Mouse (Mus musculus) liver, embryonic 14.5 days (tissue): ENCODE data around the gene Mark1. TPM values are rescaled to one million over a fixed set of nuclear protein-coding genes. Genes with fewer than 3 reads are reported as not detected.

ENCODE experiments used
- ATAC-seq: fragments of 200-750 bp; cut with Nextera tagmentation; 2 replicates; pipeline ENCODE4 v1.8.0; 2017; ENCODE audit warnings: moderate number of reproducible peaks, mild to moderate bottlenecking, moderate library complexity; ENCODE audit not compliant: insufficient read depth
- DNase-seq, 3 experiments: peaks; one replicate each; pipeline ENCODE4 v3.0.0-alpha.2; 2012 to 2013; ENCODE audit warnings: low read depth in 3 of 3, low spot score in 3 of 3
- H3K27ac ChIP-seq: fragments of 300-500 bp; sonication (generic); 2 replicates; pipeline ENCODE4 v1.5.1; 2014; ENCODE audit warnings: moderate library complexity, mild to moderate bottlenecking, control low read depth, inconsistent platforms
- H3K27me3 ChIP-seq: fragments of 300-500 bp; sonication (generic); 2 replicates; pipeline ENCODE4 v1.6.1; 2014; ENCODE audit warnings: mild to moderate bottlenecking, low read length, moderate library complexity; ENCODE audit not compliant: control insufficient read depth, insufficient read depth
- H3K36me3 ChIP-seq: fragments of 300-500 bp; sonication (generic); replicated peaks from 2 replicates; pipeline ENCODE4 v1.6.1; 2014; ENCODE audit warnings: low read depth; ENCODE audit not compliant: control insufficient read depth, insufficient read depth
- H3K4me1 ChIP-seq, 2 experiments: fragments of 200-500 bp in 1 of 2; fragments of 300-500 bp in 1 of 2; sonication (generic) in 1 of 2; replicated peaks; 2 replicates each; pipeline ENCODE4 v1.6.1; 2012 to 2014; ENCODE audit warnings: antibody characterized with exemption in 1 of 2, inconsistent platforms in 1 of 2, low read length in 1 of 2; ENCODE audit not compliant: control insufficient read depth in 2 of 2, insufficient read depth in 2 of 2
- H3K4me2 ChIP-seq: fragments of 300-500 bp; sonication (generic); 2 replicates; pipeline ENCODE4 v1.6.1; 2014; ENCODE audit warnings: low read depth, mild to moderate bottlenecking, control low read depth, moderate library complexity
- H3K4me3 ChIP-seq, 2 experiments: fragments of 200-500 bp in 1 of 2; fragments of 300-500 bp in 1 of 2; sonication (generic) in 1 of 2; 2 replicates each; pipeline ENCODE4 v1.5.1; 2012 to 2014; ENCODE audit warnings: low read depth in 2 of 2, low read length in 2 of 2, mild to moderate bottlenecking in 2 of 2, control low read depth in 1 of 2, inconsistent platforms in 1 of 2, moderate library complexity in 1 of 2; ENCODE audit not compliant: insufficient read depth in 1 of 2
- H3K9ac ChIP-seq: fragments of 300-500 bp; sonication (generic); replicated peaks from 2 replicates; pipeline ENCODE4 v1.6.1; 2014; ENCODE audit warnings: mild to moderate bottlenecking, control low read depth, moderate library complexity
- H3K9me3 ChIP-seq: fragments of 300-500 bp; sonication (generic); 2 replicates; pipeline ENCODE4 v1.6.1; 2016; ENCODE audit warnings: low read length, mixed read lengths; ENCODE audit not compliant: control insufficient read depth
- CTCF ChIP-seq: IDR thresholded peaks from 2 replicates; pipeline ENCODE4 v1.5.1; 2016; ENCODE audit warnings: antibody characterized with exemption, low read depth, control low read depth
- EP300 ChIP-seq: IDR thresholded peaks from 2 replicates; pipeline ENCODE4 v1.6.1; 2016; ENCODE audit warnings: antibody characterized with exemption, low read depth
- WGBS: fragments of 180-500 bp; shearing (Covaris S2); extraction: QIAGEN DNeasy Blood & Tissue Kit; methylation state at CpG from one replicate; pipeline ENCODE4 v1.1.7; 2014; ENCODE audit not compliant: insufficient replicate concordance; 5-methylcytosine and 5-hydroxymethylcytosine counted together
- polyA plus RNA-seq, 2 experiments: library from polyadenylated mRNA; depleted of rRNA in 1 of 2; stranded (reverse) in 1 of 2; unstranded in 1 of 2; fragments of >200 nt; fragmentation: Nextera tagmentation in 1 of 2; extraction: Ambion mirVana in 1 of 2; gene quantifications; 2 replicates each; pipeline versions ENCODE4 v1.2.1 to v1.2.3; 2012 to 2014

The Mark1 gene
- polyA plus RNA-seq, 2 experiments = 0.09 to 0.67 TPM

GRCm38 (mm10) chr1:184858253-184858652 is 141.1 kb downstream of the Mark1 start:
- Histone ChIP-seq H3K4me2 (no peak overlapping the region), H3K4me3 (no peak overlapping the region), H3K36me3 (no peaks in the 10 kb centered on the region), H3K9me3 (no peaks in the 10 kb centered on the region), H3K27me3 (no peaks in the 10 kb centered on the region), H3K4me1 (peaks cover 0 to 9% of the 10 kb centered on the region in 2 experiments; a peak in 1 of 4 replicates), H3K9ac (no peak overlapping the region), H3K27ac (no peak overlapping the region)
- 56% methylated on average over 1 of the region's 1 CpGs for WGBS
- no peak for TF ChIP-seq CTCF
- no peak for TF ChIP-seq EP300
- ATAC-seq = no peak
- no peak for DNase-seq

GRCm38 (mm10) chr1:184857216-184857615 is 142.2 kb downstream of the Mark1 start:
- WGBS = 62% methylated on average over 9 of the region's 9 CpGs
- Histone ChIP-seq H3K36me3 (no peaks in the 10 kb centered on the region), H3K27me3 (no peaks in the 10 kb centered on the region), H3K9ac (no peak overlapping the region), H3K27ac (no peak overlapping the region), H3K4me3 (no peak overlapping the region), H3K9me3 (no peaks in the 10 kb centered on the region), H3K4me2 (no peak overlapping the region), H3K4me1 (peaks cover 8 to 13% of the 10 kb centered on the region in 2 experiments)
- DNase-seq (no peak), ATAC-seq (no peak)
- TF ChIP-seq EP300 (no peak), CTCF (no peak)

GRCm38 (mm10) chr1:184853922-184854321 is 145.4 kb downstream of the Mark1 start:
- Histone ChIP-seq H3K27ac (no peak overlapping the region), H3K36me3 (no peaks in the 10 kb centered on the region)
- 18% methylated on average over 3 of the region's 3 CpGs for WGBS

DNA sequence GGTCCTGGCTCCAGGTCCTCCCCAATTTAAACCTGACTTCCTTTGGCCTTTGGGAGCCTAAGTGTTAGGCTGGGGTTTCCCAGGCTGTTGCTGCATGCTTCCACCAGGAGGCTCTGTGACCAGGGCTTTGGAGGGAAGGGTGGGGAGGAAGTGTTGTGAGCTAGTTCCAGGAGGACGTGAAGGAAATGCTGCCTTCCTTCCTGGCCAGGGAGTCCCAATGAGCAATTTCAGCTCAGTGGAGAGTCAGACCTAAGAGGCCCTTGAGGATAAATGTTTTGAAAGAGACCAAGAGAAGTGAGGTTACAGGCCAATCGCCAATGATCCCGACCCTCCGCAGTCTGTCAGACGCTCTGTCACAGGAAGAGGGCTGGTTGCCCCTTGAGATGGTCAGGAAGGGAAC is 146.0 kb downstream of the Mark1 start:
- ATAC-seq (0 out of 2 replicates have a peak, but pooled peaks have one; percentile 15), DNase-seq (peak in 1 of 3 experiments; percentile 39)
- H3K36me3 ChIP-seq = no peaks in the 10 kb centered on the region
- H3K27me3 ChIP-seq = no peaks in the 10 kb centered on the region
- peak; percentile 89 for TF ChIP-seq CTCF
- no peak for TF ChIP-seq EP300
- H3K9me3 ChIP-seq = no peaks in the 10 kb centered on the region
- H3K4me3 ChIP-seq = peak overlapping the region in 1 of 2 experiments; percentile 12; a peak in 2 of 4 replicates
- peak overlapping the region; percentile 46 for H3K4me2 ChIP-seq
- H3K4me1 ChIP-seq = peaks cover 19 to 23% of the 10 kb centered on the region in 2 experiments
- H3K9ac ChIP-seq = no peak overlapping the region; the same call in 1 of the 2 replicates
- no peak overlapping the region; the same call in 1 of the 2 replicates for H3K27ac ChIP-seq
- WGBS = 12% methylated on average over 5 of the region's 5 CpGs

More at GRCm38 (mm10) chr1:184853922-184854321, 145.4 kb downstream of the Mark1 start:
- Histone ChIP-seq H3K4me2 (no peak overlapping the region), H3K27me3 (no peaks in the 10 kb centered on the region), H3K4me1 (peaks cover 19 to 23% of the 10 kb centered on the region in 2 experiments), H3K9ac (no peak overlapping the region), H3K4me3 (no peak overlapping the region), H3K9me3 (no peaks in the 10 kb centered on the region)
- TF ChIP-seq EP300 (no peak), CTCF (no peak)
- no peak for ATAC-seq
- DNase-seq = no peak

GRCm38 (mm10) chr1:184851741-184852618 is 147.4 kb downstream of the Mark1 start:
- TF ChIP-seq CTCF = peak; percentile 88
- no peak for TF ChIP-seq EP300

More at GRCm38 (mm10) chr1:184851741-184852618, 147.4 kb downstream of the Mark1 start:
- Histone ChIP-seq H3K4me2 (peak overlapping the region; percentile 62), H3K36me3 (no peaks in the 10 kb centered on the region), H3K4me3 (peak overlapping the region in 1 of 2 experiments; percentile 12; a peak in 1 of 4 replicates), H3K27me3 (no peaks in the 10 kb centered on the region), H3K27ac (peak overlapping the region; percentile 35; the same call in 1 of the 2 replicates), H3K9ac (peak overlapping the region; percentile 13; the same call in 1 of the 2 replicates), H3K4me1 (peaks cover 19 to 26% of the 10 kb centered on the region in 2 experiments), H3K9me3 (no peaks in the 10 kb centered on the region)
- WGBS = 7% methylated on average over 31 of the region's 31 CpGs
- peak; percentile 77 to 81 (median 80) for DNase-seq
- peak; percentile 90 for ATAC-seq
